Mouse (Mus musculus) Patski (cell line): ENCODE measurements around the gene Wwox. TPM values are rescaled to one million over a fixed set of nuclear protein-coding genes. Genes with fewer than 3 reads are reported as not detected.

Experiments
- ATAC-seq: fragments of 100-300 bp; one replicate; pipeline ENCODE4 v1.8.0; 2021
- CTCF ChIA-PET: fragments of 350-600 bp; sonication (Branson Sonifier 250); formaldehyde crosslinking; loops from one replicate; lab custom pipeline; 2022; ENCODE audit warnings: inconsistent platforms; lab: Charles Lee
- POLR2A ChIA-PET: fragments of 350-600 bp; sonication (Branson Sonifier 250); formaldehyde crosslinking; loops from one replicate; lab custom pipeline; 2022; ENCODE audit warnings: antibody characterized with exemption, inconsistent platforms; lab: Charles Lee
- DNase-seq: peaks from one replicate; pipeline ENCODE4 v3.0.0-alpha.2; 2011; ENCODE audit warnings: low read depth, low spot score
- H3K27me3 ChIP-seq: fragments of 371-371 bp; one replicate; pipeline ENCODE4 v1.5.1; 2021
- CTCF ChIP-seq: fragments of 100-300 bp; IDR thresholded peaks from one replicate; pipeline ENCODE4 v1.5.1; 2021
- in situ Hi-C: fragments of 300-500 bp; cut with MboI; formaldehyde crosslinking; loops from 3 replicates; pipeline ENCODE4 v1.11.1; 2018; ENCODE audit warnings: low pct_unique_long_range_greater_than_20kb, mixed read lengths
- polyA plus RNA-seq: library from polyadenylated mRNA; unstranded; gene quantifications from one replicate; pipeline ENCODE4 v1.2.3, GENCODE M21; 2021

Gene Wwox
- polyA plus RNA-seq, 1 experiment from 2014 or later: 21.9 TPM

DNA sequence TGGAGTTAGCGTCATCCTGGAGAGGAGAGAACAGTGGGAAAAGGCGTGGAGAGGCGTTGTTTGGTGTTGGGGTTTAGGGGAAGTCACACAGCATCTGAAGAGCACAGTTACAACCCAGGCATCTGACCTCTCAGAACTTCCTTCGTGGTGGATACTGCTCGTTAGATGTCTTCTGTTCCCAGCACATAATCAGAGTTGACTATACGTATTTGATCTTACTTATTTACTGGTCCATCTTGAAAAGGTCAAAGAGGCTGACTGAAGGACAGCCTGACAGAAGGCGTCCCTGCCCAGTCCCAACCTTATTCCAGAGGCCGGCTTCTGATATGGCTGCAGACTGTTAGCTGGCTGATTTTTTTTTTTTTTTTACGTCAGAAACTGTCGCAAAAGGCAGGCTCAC is 90.1 kb downstream of the Wwox start:
- TF ChIP-seq CTCF: no peak
- DNase-seq: no peak
- in situ Hi-C loops: no loop called here
- ATAC-seq: no peak
- POLR2A ChIA-PET: interaction anchor here (0.7 kb wide), 1 partner anchor 193 kb away, joined by 3 read pairs; no protein-coding TSS in a partner anchor
- CTCF ChIA-PET: no interaction called here
- no peaks in the 10 kb centered on the region for H3K27me3 ChIP-seq

DNA sequence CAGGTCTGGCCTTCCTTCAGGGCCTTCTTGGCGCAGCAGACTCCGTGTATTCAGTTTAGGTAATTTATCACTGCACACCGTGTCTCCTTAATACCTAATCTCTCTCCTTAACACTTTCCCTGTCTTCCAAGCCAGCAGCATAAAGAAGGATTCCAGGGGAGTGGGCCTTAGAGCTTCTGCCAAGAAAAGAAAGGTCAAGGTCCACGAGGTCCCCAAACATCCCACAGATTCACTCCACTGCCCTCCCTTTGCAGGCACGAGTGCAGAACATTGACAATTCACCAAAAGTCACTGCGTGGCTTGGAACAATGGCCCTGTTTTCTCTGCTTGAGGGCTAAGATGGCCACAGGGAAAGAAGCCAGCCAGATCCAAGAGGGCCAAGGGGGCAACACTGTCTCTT is 96.7 kb downstream of the Wwox start:
- TF ChIP-seq CTCF: no peak
- no peak for ATAC-seq
- POLR2A ChIA-PET: no interaction called here
- in situ Hi-C loops: loop anchor here (5.0 to 10.0 kb wide), 4 partner anchors 429 to 1901 kb away; partner anchors contain the start of gene Maf
- H3K27me3 ChIP-seq: no peaks in the 10 kb centered on the region
- CTCF ChIA-PET: interaction anchor here (1.1 kb wide), 1 partner anchor 9 kb away, joined by 3 read pairs; no protein-coding TSS in a partner anchor
- no peak for DNase-seq

- TF ChIP-seq CTCF: peak; percentile 91
- CTCF ChIA-PET: interaction anchor here (1.0 kb wide), 1 partner anchor 10 kb away, joined by 4 read pairs; no protein-coding TSS in a partner anchor
- peak; percentile 60 for ATAC-seq
- DNase-seq: no peak
- in situ Hi-C loops: no loop called here
- POLR2A ChIA-PET: interaction anchor here (1.0 kb wide), 1 partner anchor 9 kb away, joined by 3 read pairs; no protein-coding TSS in a partner anchor
- no peaks in the 10 kb centered on the region for H3K27me3 ChIP-seq
These were observed 101.7 kb downstream of the Wwox start for GRCm38 (mm10) chr8:114541132-114541531.

- DNase-seq: no peak
- ATAC-seq: no peak
- no peak for TF ChIP-seq CTCF
These were observed 108.9 kb downstream of the Wwox start for GRCm38 (mm10) chr8:114548360-114548759.

GRCm38 (mm10) chr8:114548837-114549236 is 109.4 kb downstream of the Wwox start:
- POLR2A ChIA-PET: no interaction called here
- no peak for DNase-seq
- in situ Hi-C loops: no loop called here
- no peak for TF ChIP-seq CTCF
- no peaks in the 10 kb centered on the region for H3K27me3 ChIP-seq
- CTCF ChIA-PET: no interaction called here
- ATAC-seq: no peak

More at GRCm38 (mm10) chr8:114548360-114548759, 108.9 kb downstream of the Wwox start:
- POLR2A ChIA-PET: no interaction called here
- no peaks in the 10 kb centered on the region for H3K27me3 ChIP-seq
- in situ Hi-C loops: no loop called here
- CTCF ChIA-PET: no interaction called here

DNA sequence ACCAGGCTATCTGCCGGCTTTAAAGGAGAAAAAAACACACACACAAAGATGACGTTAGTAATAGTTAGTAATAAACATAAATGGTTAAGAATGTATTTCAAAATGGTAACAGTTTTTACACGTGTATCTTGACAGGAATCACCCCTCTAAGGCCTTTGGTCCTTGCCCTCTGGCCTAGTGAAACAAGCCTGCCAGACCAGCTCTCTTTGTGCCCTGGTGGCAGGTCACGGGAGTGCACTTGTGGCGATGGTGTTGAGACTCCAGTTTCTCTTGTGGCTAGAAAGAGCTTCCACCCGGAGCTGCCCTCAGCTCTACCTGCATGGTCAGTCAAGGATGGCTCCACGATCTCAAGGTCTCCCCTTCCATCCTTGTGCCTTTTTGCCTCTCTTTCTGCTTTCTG is 110.6 kb downstream of the Wwox start:
- POLR2A ChIA-PET: interaction anchor here (0.8 kb wide), 1 partner anchor 8 kb away, joined by 3 read pairs; no protein-coding TSS in a partner anchor
- TF ChIP-seq CTCF: peak; percentile 61
- ATAC-seq: no peak
- CTCF ChIA-PET: interaction anchor here (1.0 to 1.5 kb wide), 2 partner anchors 24 to 200 kb away, joined by 3 to 5 read pairs; no protein-coding TSS in a partner anchor
- in situ Hi-C loops: loop anchor here (5.0 to 25.0 kb wide), 5 partner anchors 132 to 987 kb away; no protein-coding TSS in a partner anchor
- H3K27me3 ChIP-seq: no peaks in the 10 kb centered on the region
- DNase-seq: no peak

DNA sequence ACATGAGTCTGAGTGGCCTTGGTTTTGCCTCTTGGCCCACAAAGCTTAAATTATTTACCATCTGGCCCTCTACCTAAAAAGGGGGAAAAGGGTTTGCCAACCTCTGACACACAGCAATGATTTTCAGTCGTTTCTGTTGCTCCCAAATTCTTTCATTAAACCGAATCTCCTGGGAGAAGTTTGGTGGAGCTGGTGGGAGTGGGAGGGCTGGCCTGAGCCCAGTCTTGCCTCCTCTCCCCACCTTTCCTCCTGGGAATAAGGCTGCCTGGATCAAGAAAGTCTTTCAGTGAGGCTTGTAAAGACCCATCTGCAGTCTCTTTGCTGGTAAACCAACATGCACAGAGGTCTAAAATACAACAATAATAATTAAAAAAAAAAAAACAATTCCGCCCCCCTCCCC is 113.2 kb downstream of the Wwox start:
- DNase-seq: no peak
- TF ChIP-seq CTCF: no peak

DNA sequence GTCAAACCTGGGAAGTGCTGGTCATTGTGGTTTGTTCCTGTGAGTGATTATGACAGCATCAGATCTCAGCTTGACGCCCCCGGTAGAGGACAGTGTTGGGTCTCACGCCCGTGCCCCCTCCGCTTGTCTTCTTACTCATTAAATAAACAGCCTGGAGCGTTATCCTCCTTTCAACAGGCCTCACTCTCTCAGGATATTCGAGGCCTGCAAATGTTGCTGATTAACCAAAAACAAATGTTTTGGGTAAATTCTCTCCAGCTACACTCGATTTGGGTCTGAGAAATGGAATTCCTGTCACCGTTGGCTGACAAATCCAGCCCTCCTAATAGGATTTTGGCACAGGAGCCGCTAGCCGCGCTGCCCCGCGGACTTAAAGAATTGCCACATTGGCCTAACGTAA is 115.5 kb downstream of the Wwox start:
- POLR2A ChIA-PET: no interaction called here
- TF ChIP-seq CTCF: no peak

More for the DNA sequence above, 113.2 kb downstream of the Wwox start:
- no peaks in the 10 kb centered on the region for H3K27me3 ChIP-seq
- ChIA-PET CTCF (no interaction called here), POLR2A (no interaction called here)
- ATAC-seq: no peak
- in situ Hi-C loops: loop anchor here (5.0 to 25.0 kb wide), 5 partner anchors 130 to 985 kb away; no protein-coding TSS in a partner anchor

DNA sequence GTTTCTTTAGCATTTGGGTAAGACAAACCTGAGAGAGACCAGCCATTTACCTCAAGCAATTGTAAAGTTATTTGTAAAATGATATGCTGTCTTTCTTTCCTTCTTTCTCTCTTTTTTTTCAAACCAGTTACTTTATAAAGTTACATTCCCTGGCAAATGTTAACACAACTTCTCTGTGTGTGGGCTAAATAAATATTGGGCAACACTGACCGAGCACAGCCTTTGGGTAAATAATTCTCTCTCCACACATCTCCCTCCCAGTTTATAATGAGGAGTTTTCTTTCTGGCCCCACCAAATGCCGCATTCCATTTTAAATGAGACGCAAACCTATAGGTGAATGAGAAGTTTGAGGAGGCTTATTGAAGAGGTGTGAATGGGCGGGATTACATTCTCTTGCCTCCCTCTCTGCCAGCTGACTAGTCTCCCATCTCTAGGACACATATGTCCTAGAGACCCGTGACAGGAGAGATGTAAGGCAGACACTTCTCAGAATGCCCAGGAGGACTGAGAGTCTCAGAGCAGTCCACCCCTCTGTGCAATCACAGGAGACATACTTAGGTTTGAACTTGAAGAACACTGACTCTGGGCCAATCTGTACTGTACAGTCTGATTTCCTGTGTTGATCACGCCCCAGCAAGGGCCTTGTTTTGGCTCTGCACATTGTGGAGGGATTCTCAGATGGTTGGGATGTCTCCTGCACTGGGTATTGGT is 116.2 kb downstream of the Wwox start:
- TF ChIP-seq CTCF: no peak
- peak; percentile 13 for ATAC-seq
- no peak for DNase-seq
- in situ Hi-C loops: loop anchor here (10.0 to 25.0 kb wide), 3 partner anchors 419 to 982 kb away; no protein-coding TSS in a partner anchor
- POLR2A ChIA-PET: no interaction called here
- H3K27me3 ChIP-seq: no peaks in the 10 kb centered on the region
- CTCF ChIA-PET: interaction anchor here (1.2 kb wide), 1 partner anchor 10 kb away, joined by 3 read pairs; no protein-coding TSS in a partner anchor

More for the DNA sequence above, 115.5 kb downstream of the Wwox start:
- in situ Hi-C loops: loop anchor here (5.0 to 25.0 kb wide), 5 partner anchors 127 to 982 kb away; no protein-coding TSS in a partner anchor
- DNase-seq (peak; percentile 81), ATAC-seq (peak; percentile 87)
- no peaks in the 10 kb centered on the region for H3K27me3 ChIP-seq
- CTCF ChIA-PET: interaction anchor here (1.2 kb wide), 1 partner anchor 11 kb away, joined by 3 read pairs; no protein-coding TSS in a partner anchor

GRCm38 (mm10) chr8:114561191-114561590 is 121.7 kb downstream of the Wwox start:
- DNase-seq (no peak), ATAC-seq (no peak)
- ChIA-PET CTCF (no interaction called here), POLR2A (no interaction called here)
- TF ChIP-seq CTCF: no peak
- no peaks in the 10 kb centered on the region for H3K27me3 ChIP-seq
- in situ Hi-C loops: loop anchor here (25.0 kb wide), 1 partner anchor 976 kb away; no protein-coding TSS in a partner anchor
